Mouse (Mus musculus) liver, adult 2 months (tissue): Measurements from ENCODE around the gene Dyrk4.

Source experiments
- CTCF ChIP-seq: fragments of 200-500 bp; IDR thresholded peaks from 2 replicates; pipeline ENCODE4 v1.5.1; 2011; ENCODE audit warnings: low read depth, low read length, control low read depth
- POLR2A ChIP-seq: fragments of 200-500 bp; IDR thresholded peaks from 2 replicates; pipeline ENCODE4 v1.6.1; 2011; ENCODE audit warnings: low read length, control low read depth; ENCODE audit not compliant: insufficient read depth; ENCODE audit errors: extremely low read depth

- TF ChIP-seq CTCF = no peak
- TF ChIP-seq POLR2A = no peak
Measured at GRCm38 (mm10) chr6:126939487-126940171, 18.0 kb upstream of the Dyrk4 start, which contains the start of the genes Rad51ap1 and D6Wsu163e.
